Mouse (Mus musculus) urinary bladder, postnatal 14 days (tissue): Measurements from ENCODE around the gene Plekhg5.
"Not testable (repeated sequence)": the region's sequence is repeated elsewhere in the genome, so short reads cannot be mapped to it uniquely, and the experiment has no call there.

Source experiments
- DNase-seq: peaks from one replicate; pipeline ENCODE4 v3.0.0; 2021; ENCODE audit warnings: low spot score

Plekhg5 gene

GRCm38 (mm10) chr4:152072121-152072601 lies at the start of gene Plekhg5:
Plekhg5 (plus strand) TSS chr4:152072498.
- DNase-seq: no peak

- no peak for DNase-seq
Observed at GRCm38 (mm10) chr4:152022506-152022905, 49.8 kb upstream of the Plekhg5 start.

- no peak for DNase-seq
Observed at GRCm38 (mm10) chr4:152024525-152024924, 47.8 kb upstream of the Plekhg5 start.

- peak; percentile 30 for DNase-seq
Observed at GRCm38 (mm10) chr4:152026751-152027508, 45.4 kb upstream of the Plekhg5 start.

- DNase-seq: peak; percentile 97
Observed at GRCm38 (mm10) chr4:152027524-152027923, 44.8 kb upstream of the Plekhg5 start, which contains the start of gene Zbtb48. Zbtb48 (minus strand) TSS chr4:152027671.

- DNase-seq: no peak
Observed at GRCm38 (mm10) chr4:152028456-152028855, 43.8 kb upstream of the Plekhg5 start.

- no peak for DNase-seq
Observed at GRCm38 (mm10) chr4:152029087-152029486, 43.2 kb upstream of the Plekhg5 start.

GRCm38 (mm10) chr4:152029997-152030396 lies 42.3 kb upstream of the Plekhg5 start:
- no peak for DNase-seq

GRCm38 (mm10) chr4:152032922-152033321 lies 39.4 kb upstream of the Plekhg5 start:
- no peak for DNase-seq

GRCm38 (mm10) chr4:152036464-152036863 lies 35.8 kb upstream of the Plekhg5 start:
- not testable (repeated sequence) for DNase-seq

GRCm38 (mm10) chr4:152038225-152038984 lies 33.9 kb upstream of the Plekhg5 start, which contains the start of gene Tas1r1:
Tas1r1 (minus strand) TSS chr4:152038568.
- no peak for DNase-seq

- peak; percentile 94 for DNase-seq
Observed at GRCm38 (mm10) chr4:152038985-152039830, 33.1 kb upstream of the Plekhg5 start, which contains the start of gene Nol9. Nol9 (plus strand) TSS chr4:152039321.

- DNase-seq: no peak
Observed at GRCm38 (mm10) chr4:152039831-152040310, 32.4 kb upstream of the Plekhg5 start.

GRCm38 (mm10) chr4:152041924-152042641 lies 30.2 kb upstream of the Plekhg5 start:
- DNase-seq: no peak

- no peak for DNase-seq
Observed at GRCm38 (mm10) chr4:152043171-152043570, 29.1 kb upstream of the Plekhg5 start.

GRCm38 (mm10) chr4:152044609-152045008 lies 27.7 kb upstream of the Plekhg5 start:
- DNase-seq: no peak

GRCm38 (mm10) chr4:152062390-152063110 lies 9.7 kb upstream of the Plekhg5 start:
- DNase-seq: no peak

- no peak for DNase-seq
Observed at GRCm38 (mm10) chr4:152067280-152067679, 5.0 kb upstream of the Plekhg5 start.

- no peak for DNase-seq
Observed at GRCm38 (mm10) chr4:152068166-152068724, 4.1 kb upstream of the Plekhg5 start.

- DNase-seq: no peak
Observed at GRCm38 (mm10) chr4:152069245-152069644, 3.1 kb upstream of the Plekhg5 start.
